Mouse (Mus musculus) heart, postnatal 25 days (tissue): ENCODE measurements around the gene Evi2a. TPM values are rescaled to one million over a fixed set of nuclear protein-coding genes. Genes with fewer than 3 reads are reported as not detected.
A peak's percentile ranks its signal among the peaks of the same experiment; 100 is the strongest.

Experiments used
- DNase-seq: peaks from one replicate; pipeline ENCODE4 v3.0.0; 2022; ENCODE audit warnings: low spot score
- intact Hi-C: fragments of 180-260 bp; cut with DNase I; formaldehyde crosslinking; loops from one replicate; pipeline ENCODE4 v1.15.1; 2025
- total RNA-seq, 2 experiments: library from RNA; stranded (reverse); gene quantifications; 2 replicates each; pipeline ENCODE4 v1.2.3; 2021

Evi2a gene
- total RNA-seq: 1 to 10 TPM; 1.9 to 2.8 TPM

GRCm38 (mm10) chr11:79530333-79530761 is at the start of gene Evi2a, which contains the start of gene Evi2:
Gene Evi2a, minus strand, starts transcription at chr11:79530609.
Gene Evi2, minus strand, starts transcription at chr11:79530589.
- intact Hi-C loops: no loop called here
- peak; percentile 12 for DNase-seq

- intact Hi-C loops: loop anchor here (5.0 kb wide), 1 partner anchor 100 kb away; no protein-coding TSS in a partner anchor
- no peak for DNase-seq
These were observed 47.3 kb upstream of the Evi2a start for GRCm38 (mm10) chr11:79577741-79578140.

- intact Hi-C loops: loop anchor here (5.0 kb wide), 1 partner anchor 98 kb away; no protein-coding TSS in a partner anchor
- no peak for DNase-seq
These were observed 45.1 kb upstream of the Evi2a start for GRCm38 (mm10) chr11:79575383-79576073.

GRCm38 (mm10) chr11:79573836-79574235 is 43.4 kb upstream of the Evi2a start:
- intact Hi-C loops: no loop called here

GRCm38 (mm10) chr11:79570319-79570718 is 39.9 kb upstream of the Evi2a start:
- intact Hi-C loops: no loop called here
- no peak for DNase-seq

More at GRCm38 (mm10) chr11:79573836-79574235, 43.4 kb upstream of the Evi2a start:
- no peak for DNase-seq

GRCm38 (mm10) chr11:79568197-79568911 is 37.9 kb upstream of the Evi2a start:
- intact Hi-C loops: no loop called here

GRCm38 (mm10) chr11:79566947-79567346 is 36.5 kb upstream of the Evi2a start:
- intact Hi-C loops: no loop called here
- DNase-seq: no peak

More at GRCm38 (mm10) chr11:79568197-79568911, 37.9 kb upstream of the Evi2a start:
- DNase-seq: no peak

GRCm38 (mm10) chr11:79563493-79563892 is 33.1 kb upstream of the Evi2a start:
- intact Hi-C loops: no loop called here
- no peak for DNase-seq

GRCm38 (mm10) chr11:79560536-79560935 is 30.1 kb upstream of the Evi2a start:
- intact Hi-C loops: no loop called here
- no peak for DNase-seq

- intact Hi-C loops: no loop called here
These were observed 22.2 kb upstream of the Evi2a start for GRCm38 (mm10) chr11:79552622-79553021.

GRCm38 (mm10) chr11:79536293-79536692 is 5.9 kb upstream of the Evi2a start:
- intact Hi-C loops: no loop called here

More at GRCm38 (mm10) chr11:79552622-79553021, 22.2 kb upstream of the Evi2a start:
- DNase-seq: no peak

GRCm38 (mm10) chr11:79535554-79535953 is 5.1 kb upstream of the Evi2a start:
- intact Hi-C loops: no loop called here
- no peak for DNase-seq

More at GRCm38 (mm10) chr11:79536293-79536692, 5.9 kb upstream of the Evi2a start:
- no peak for DNase-seq

GRCm38 (mm10) chr11:79533950-79534690 is 3.7 kb upstream of the Evi2a start:
- DNase-seq: no peak
- intact Hi-C loops: no loop called here

- intact Hi-C loops: no loop called here
- no peak for DNase-seq
These were observed 2.9 kb upstream of the Evi2a start for GRCm38 (mm10) chr11:79533311-79533710.

- intact Hi-C loops: no loop called here
- no peak for DNase-seq
These were observed 1.1 kb upstream of the Evi2a start for GRCm38 (mm10) chr11:79531485-79531884.

- DNase-seq: no peak
- intact Hi-C loops: no loop called here
These were observed 365 bp upstream of the Evi2a start for GRCm38 (mm10) chr11:79530774-79531173.

GRCm38 (mm10) chr11:79529736-79530135 is 673 bp downstream of the Evi2a start:
- intact Hi-C loops: no loop called here
- DNase-seq: no peak

GRCm38 (mm10) chr11:79529226-79529625 is 1.2 kb downstream of the Evi2a start:
- intact Hi-C loops: no loop called here

GRCm38 (mm10) chr11:79528601-79529000 is 1.8 kb downstream of the Evi2a start:
- intact Hi-C loops: no loop called here

More at GRCm38 (mm10) chr11:79529226-79529625, 1.2 kb downstream of the Evi2a start:
- DNase-seq: no peak

GRCm38 (mm10) chr11:79527739-79528384 is 2.5 kb downstream of the Evi2a start:
- intact Hi-C loops: no loop called here
- no peak for DNase-seq

More at GRCm38 (mm10) chr11:79528601-79529000, 1.8 kb downstream of the Evi2a start:
- DNase-seq: no peak
